Mouse (Mus musculus): ENCODE results near the gene Itgb6. TPM values are rescaled to one million over a fixed set of nuclear protein-coding genes. Genes with fewer than 3 reads are reported as not detected.

Gene Itgb6
- polyA plus RNA-seq, 1 experiment from 2014 or later: 0.75 TPM

Other genes with a start within 250 kb of the Itgb6 start
- gene Pla2r1, start 169.3 kb downstream of the Itgb6 start, polyA plus RNA-seq (2014; fragmentation: Nextera tagmentation; extraction: Ambion mirVana): 1.0 and 1.5 TPM in 2 replicates
- 37.8 and 39.5 TPM in 2 replicates for gene Rbms1, start 240.5 kb upstream of the Itgb6 start, polyA plus RNA-seq (2014; fragmentation: Nextera tagmentation; extraction: Ambion mirVana)

All from forebrain, embryonic 11.5 days (tissue).